Mouse (Mus musculus): ENCODE measurements around the gene Zfp426. TPM values are rescaled to one million over a fixed set of nuclear protein-coding genes. Genes with fewer than 3 reads are reported as not detected.

Gene Zfp426
- polyA plus RNA-seq, 1 experiment from 2014 or later, result 29.0 TPM

- ATAC-seq (ENCODE audit: low FRiP score, low read depth), result no peak
Observed at GRCm38 (mm10) chr9:20510346-20510745, 17.8 kb upstream of the Zfp426 start.

GRCm38 (mm10) chr9:20509676-20510075 lies 17.1 kb upstream of the Zfp426 start:
- Histone ChIP-seq H3K27ac (replicated peaks) (no peak overlapping the region), H3K9ac (no peak overlapping the region), H3K27me3 (no peaks in the 10 kb centered on the region), H3K4me3 (no peak overlapping the region), H3K9me3 (no peaks in the 10 kb centered on the region), H3K4me1 (replicated peaks) (peaks cover 14% of the 10 kb centered on the region; the same call in 1 of the 2 replicates), H3K36me3 (peaks cover 34% of the 10 kb centered on the region), H3K4me2 (no peak overlapping the region)
- 84% methylated on average over 3 of the region's 3 CpGs for WGBS
- no peak for ATAC-seq (ENCODE audit: low FRiP score, low read depth)

More at GRCm38 (mm10) chr9:20510346-20510745, 17.8 kb upstream of the Zfp426 start:
- no peak overlapping the region for H3K9ac ChIP-seq
- no peaks in the 10 kb centered on the region for H3K9me3 ChIP-seq
- H3K27ac ChIP-seq (replicated peaks), result no peak overlapping the region
- no peak overlapping the region for H3K4me2 ChIP-seq
- WGBS, result 69% methylated on average over 1 of the region's 1 CpGs
- H3K4me3 ChIP-seq, result no peak overlapping the region
- peaks cover 17% of the 10 kb centered on the region for H3K4me1 ChIP-seq (replicated peaks)
- no peaks in the 10 kb centered on the region for H3K27me3 ChIP-seq
- peaks cover 32% of the 10 kb centered on the region for H3K36me3 ChIP-seq

DNA sequence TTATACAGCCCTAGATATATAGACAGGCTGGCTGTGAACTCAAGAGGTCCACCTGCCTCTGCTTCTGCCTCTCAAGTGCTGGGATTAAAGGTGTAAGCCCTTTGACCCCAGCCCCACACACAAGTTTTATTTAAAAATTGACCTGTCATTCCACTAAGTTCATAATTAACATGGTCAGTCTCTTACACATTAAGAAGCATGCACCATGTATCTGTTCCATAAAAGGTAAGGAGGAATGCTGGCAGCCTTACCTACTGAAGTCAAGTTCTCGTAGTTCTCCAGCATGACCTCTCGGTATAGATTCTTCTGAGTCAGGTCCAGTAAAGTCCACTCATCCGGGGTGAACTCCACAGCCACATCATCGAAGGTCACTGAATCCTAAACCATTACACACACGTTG lies 12.3 kb upstream of the Zfp426 start:
- no peaks in the 10 kb centered on the region for H3K9me3 ChIP-seq
- H3K27me3 ChIP-seq, result no peaks in the 10 kb centered on the region
- no peaks in the 10 kb centered on the region for H3K4me1 ChIP-seq (replicated peaks)
- H3K4me2 ChIP-seq, result no peak overlapping the region
- H3K27ac ChIP-seq (replicated peaks), result no peak overlapping the region
- no peak overlapping the region for H3K4me3 ChIP-seq
- H3K9ac ChIP-seq, result no peak overlapping the region
- WGBS, result 94% methylated on average over 5 of the region's 5 CpGs
- peaks cover 76% of the 10 kb centered on the region for H3K36me3 ChIP-seq
- ATAC-seq (ENCODE audit: low FRiP score, low read depth), result no peak

- WGBS, result 7% methylated on average over 9 of the region's 9 CpGs
- 0 out of 2 replicates have a peak, but pooled peaks have one; percentile 6 for ATAC-seq (ENCODE audit: low FRiP score, low read depth)
Observed at GRCm38 (mm10) chr9:20493281-20493680, 735 bp upstream of the Zfp426 start.

DNA sequence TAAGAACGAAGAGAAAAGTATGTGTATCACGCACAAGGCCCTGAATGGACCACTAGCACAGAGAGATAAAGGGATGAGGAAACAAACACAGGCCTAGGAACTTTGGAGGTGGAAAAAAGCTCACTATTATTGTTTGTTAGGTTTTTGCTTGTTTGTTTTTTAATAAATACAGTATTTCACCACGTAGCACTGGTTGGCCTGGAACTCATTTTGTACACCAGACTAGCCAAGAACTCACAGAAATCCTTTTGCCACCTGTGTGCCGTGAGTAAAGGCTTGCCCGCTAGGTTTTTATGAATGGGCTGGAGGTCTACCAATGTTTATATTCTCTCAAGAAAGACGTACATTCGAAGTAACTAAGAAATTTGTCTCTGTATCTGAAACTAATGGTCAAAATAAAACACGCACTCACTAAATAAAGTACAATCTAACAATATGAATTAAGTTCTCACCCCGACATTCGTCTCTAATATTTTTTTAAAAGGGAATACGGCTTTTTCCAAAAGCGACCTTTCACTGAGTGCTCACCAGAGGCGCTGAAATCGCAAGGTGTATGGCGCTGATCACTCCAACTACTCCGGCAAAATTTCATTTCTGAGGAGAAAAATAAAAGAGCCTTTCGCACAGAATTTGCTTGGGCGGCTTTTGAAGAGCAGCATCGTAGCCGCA lies 554 bp downstream of the Zfp426 start:
- Histone ChIP-seq H3K27me3 (no peaks in the 10 kb centered on the region), H3K4me3 (peak overlapping the region; percentile 90), H3K36me3 (peaks cover 18% of the 10 kb centered on the region), H3K9ac (peak overlapping the region; percentile 78), H3K4me2 (peak overlapping the region; percentile 84), H3K4me1 (replicated peaks) (peaks cover 43% of the 10 kb centered on the region), H3K9me3 (no peaks in the 10 kb centered on the region), H3K27ac (replicated peaks) (peak overlapping the region; percentile 97)
- ATAC-seq (ENCODE audit: low FRiP score, low read depth), result no peak
- 12% methylated on average over 20 of the region's 20 CpGs for WGBS

More at GRCm38 (mm10) chr9:20493281-20493680, 735 bp upstream of the Zfp426 start:
- peaks cover 43% of the 10 kb centered on the region for H3K4me1 ChIP-seq (replicated peaks)
- H3K9me3 ChIP-seq, result no peaks in the 10 kb centered on the region
- H3K9ac ChIP-seq, result peak overlapping the region; percentile 78
- H3K4me2 ChIP-seq, result peak overlapping the region; percentile 84
- H3K27ac ChIP-seq (replicated peaks), result peak overlapping the region; percentile 97
- H3K36me3 ChIP-seq, result peaks cover 31% of the 10 kb centered on the region
- no peaks in the 10 kb centered on the region for H3K27me3 ChIP-seq
- H3K4me3 ChIP-seq, result peak overlapping the region; percentile 90

DNA sequence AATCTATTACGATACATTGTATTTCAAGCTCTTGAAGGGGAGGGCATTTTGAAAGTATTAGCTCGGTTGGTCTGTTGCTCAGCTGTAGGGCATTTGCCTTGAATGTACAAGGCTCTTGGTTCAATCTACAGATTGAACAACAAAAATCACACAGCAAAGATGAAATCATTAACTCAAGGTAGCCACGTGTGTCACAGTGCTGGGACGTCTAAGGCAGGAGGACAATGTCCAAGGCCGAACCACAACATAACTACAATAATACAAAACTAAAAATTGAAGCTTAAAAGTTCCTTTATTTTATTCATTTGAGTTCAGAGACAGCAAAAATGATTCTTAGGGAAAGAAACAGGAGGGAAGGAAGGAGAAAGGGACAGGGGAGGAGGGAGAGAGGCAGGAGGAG lies 3.0 kb downstream of the Zfp426 start:
- Histone ChIP-seq H3K36me3 (peaks cover 22% of the 10 kb centered on the region), H3K27ac (replicated peaks) (no peak overlapping the region), H3K4me1 (replicated peaks) (peaks cover 43% of the 10 kb centered on the region), H3K9ac (no peak overlapping the region), H3K27me3 (no peaks in the 10 kb centered on the region), H3K4me3 (no peak overlapping the region), H3K9me3 (no peaks in the 10 kb centered on the region), H3K4me2 (no peak overlapping the region)
- 94% methylated on average over 5 of the region's 5 CpGs for WGBS
- no peak for ATAC-seq (ENCODE audit: low FRiP score, low read depth)

GRCm38 (mm10) chr9:20479396-20479795 lies 13.2 kb downstream of the Zfp426 start:
- Histone ChIP-seq H3K27ac (replicated peaks) (no peak overlapping the region), H3K9me3 (no peaks in the 10 kb centered on the region), H3K4me1 (replicated peaks) (no peaks in the 10 kb centered on the region), H3K27me3 (no peaks in the 10 kb centered on the region), H3K4me2 (no peak overlapping the region), H3K4me3 (no peak overlapping the region), H3K9ac (no peak overlapping the region), H3K36me3 (peaks cover 52% of the 10 kb centered on the region)
- no peak for ATAC-seq (ENCODE audit: low FRiP score, low read depth)
- WGBS, result 82% methylated on average over 5 of the region's 5 CpGs

GRCm38 (mm10) chr9:20476632-20477031 lies 15.9 kb downstream of the Zfp426 start:
- Histone ChIP-seq H3K9ac (no peak overlapping the region), H3K9me3 (no peaks in the 10 kb centered on the region), H3K27ac (replicated peaks) (no peak overlapping the region), H3K36me3 (peaks cover 58% of the 10 kb centered on the region), H3K4me1 (replicated peaks) (no peaks in the 10 kb centered on the region), H3K4me3 (no peak overlapping the region), H3K4me2 (no peak overlapping the region), H3K27me3 (no peaks in the 10 kb centered on the region)
- ATAC-seq (ENCODE audit: low FRiP score, low read depth), result no peak
- WGBS, result 93% methylated on average over 1 of the region's 1 CpGs

DNA sequence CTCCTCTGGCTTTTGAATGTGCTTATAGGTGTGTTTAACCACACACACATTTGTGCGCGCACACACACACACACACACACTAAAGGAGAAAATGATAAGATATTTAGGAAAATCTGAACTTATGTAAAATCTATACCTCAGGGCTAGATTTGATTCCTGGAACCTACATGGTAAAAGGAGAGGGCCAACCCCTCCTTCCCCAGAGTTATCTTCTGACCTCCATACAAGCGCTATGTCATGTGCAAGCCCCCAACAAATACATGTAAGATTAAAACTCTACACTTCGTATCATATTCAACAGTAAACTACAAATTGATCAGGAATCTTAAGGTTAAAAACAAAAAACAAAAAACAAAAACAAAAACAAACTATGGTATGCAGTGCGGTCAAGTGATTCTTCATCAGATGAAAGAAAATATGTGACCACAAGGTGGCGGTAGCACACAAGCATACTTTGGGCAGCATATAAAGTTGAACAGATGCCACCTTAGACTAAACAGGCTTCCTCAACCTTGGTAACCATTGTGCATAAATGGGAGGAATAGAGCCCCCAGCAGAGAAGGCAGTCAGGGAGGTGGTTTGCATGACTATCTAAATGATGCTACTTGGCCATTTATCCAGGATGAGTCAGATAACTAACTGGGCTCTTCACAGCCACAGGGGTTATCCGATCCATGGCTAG lies 25.6 kb downstream of the Zfp426 start:
- H3K4me2 ChIP-seq, result no peak overlapping the region
- H3K27me3 ChIP-seq, result peaks cover 3% of the 10 kb centered on the region; the same call in 1 of the 2 replicates
- peaks cover 34% of the 10 kb centered on the region for H3K36me3 ChIP-seq
- no peaks in the 10 kb centered on the region for H3K4me1 ChIP-seq (replicated peaks)
- peak; percentile 59 for ATAC-seq (ENCODE audit: low FRiP score, low read depth)
- WGBS, result 58% methylated on average over 7 of the region's 7 CpGs
- no peak overlapping the region for H3K27ac ChIP-seq (replicated peaks)
- H3K9me3 ChIP-seq, result no peaks in the 10 kb centered on the region
- H3K9ac ChIP-seq, result no peak overlapping the region
- no peak overlapping the region for H3K4me3 ChIP-seq

- H3K4me2 ChIP-seq, result peak within 1 kb of the TSS; percentile 75
- ATAC-seq (ENCODE audit: low FRiP score, low read depth), result peak; percentile 92
- H3K36me3 ChIP-seq, result peaks cover 20% of the 10 kb centered on the region
- peak within 1 kb of the TSS; percentile 85 for H3K27ac ChIP-seq (replicated peaks)
- peak within 1 kb of the TSS; percentile 90 for H3K4me3 ChIP-seq
- WGBS, result under 1% methylated on average over 48 of the region's 48 CpGs
- no peaks in the 10 kb centered on the region for H3K27me3 ChIP-seq
- H3K9ac ChIP-seq, result peak within 1 kb of the TSS; percentile 86
- peaks cover 25% of the 10 kb centered on the region for H3K4me1 ChIP-seq (replicated peaks)
- H3K9me3 ChIP-seq, result no peaks in the 10 kb centered on the region
Observed at GRCm38 (mm10) chr9:20459377-20460317, 32.9 kb downstream of the Zfp426 start, which contains the start of gene Zfp26. TSS of gene Zfp26 (minus strand) at chr9:20460162.

GRCm38 (mm10) chr9:20453647-20454046 lies 38.9 kb downstream of the Zfp426 start:
- 86% methylated on average over 4 of the region's 4 CpGs for WGBS

More at GRCm38 (mm10) chr9:20453647-20454046, 38.9 kb downstream of the Zfp426 start:
- H3K4me3 ChIP-seq, result no peak overlapping the region
- no peaks in the 10 kb centered on the region for H3K9me3 ChIP-seq
- H3K4me1 ChIP-seq (replicated peaks), result peaks cover 13% of the 10 kb centered on the region
- peaks cover 39% of the 10 kb centered on the region for H3K36me3 ChIP-seq
- no peak overlapping the region for H3K4me2 ChIP-seq
- H3K27ac ChIP-seq (replicated peaks), result no peak overlapping the region
- ATAC-seq (ENCODE audit: low FRiP score, low read depth), result no peak
- no peaks in the 10 kb centered on the region for H3K27me3 ChIP-seq
- no peak overlapping the region for H3K9ac ChIP-seq
